In the genomic region with DNA sequence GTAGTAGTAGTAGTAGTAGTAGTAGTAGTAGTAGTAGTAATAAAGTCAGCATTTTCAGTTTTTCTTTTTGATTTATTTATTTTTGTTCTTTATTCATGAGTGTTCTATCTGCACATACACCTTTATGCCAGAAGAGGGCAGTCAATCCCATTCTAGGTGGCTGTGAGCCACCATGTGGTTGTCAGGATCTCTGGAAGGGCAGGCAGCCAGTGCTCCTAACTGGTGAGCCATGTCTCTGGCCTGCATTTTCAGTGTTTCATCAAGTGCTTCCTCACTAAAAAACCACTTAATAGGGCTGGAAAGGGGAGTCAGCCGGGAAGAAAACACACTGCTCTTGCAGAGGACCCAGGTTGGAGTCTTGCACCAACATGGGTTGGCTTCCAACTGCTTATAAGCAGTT, we compare ENCODE assay signal across 7 mouse cellular contexts. TPM values are rescaled to one million over a fixed set of nuclear protein-coding genes. Genes with fewer than 3 reads are reported as not detected.
DNase-seq lines count a peak whose midpoint lies in the region; ATAC-seq and TF ChIP-seq lines count a peak whose summit lies in the region.

No protein-coding gene starts in this region.

- peak; percentile 78 for DNase-seq in CD4-positive, CD25-positive, alpha-beta regulatory T cell, adult 2 months (ENCODE audit: low read depth, low spot score)
- DNase-seq in MEL-GATA-1-ER (ENCODE audit: extremely low read depth, low read depth) = peak; percentile 66
- DNase-seq in cerebellum, postnatal 10 days = peak; percentile 84 to 87
- peak; percentile 76 for DNase-seq in gastrocnemius, postnatal 10 days
- DNase-seq in kidney, adult 9 months = peak; percentile 79
- peak; percentile 48 for DNase-seq in liver, postnatal 0 days
- peak; percentile 75 for DNase-seq in retina, embryonic 14.5 days (ENCODE audit: low spot score)

- H3K9ac ChIP-seq in liver, postnatal 0 days (replicated peaks) = no peak overlapping the region; the same call in 1 of the 2 replicates

- 0 out of 2 replicates have a peak, but pooled peaks cover 2% of the 10 kb centered on the region for H3K36me3 ChIP-seq in liver, postnatal 0 days (replicated peaks; ENCODE audit: insufficient read depth, low read length)

- peak; percentile 86 for TF ChIP-seq CTCF in liver, postnatal 0 days (IDR thresholded peaks at IDR 0.05; ENCODE audit: low read depth)

- ATAC-seq in liver, postnatal 0 days = peak; percentile 69

- no peak overlapping the region for H3K4me3 ChIP-seq in liver, postnatal 0 days (ENCODE audit: low read depth, low read length)

- H3K27ac ChIP-seq in liver, postnatal 0 days (ENCODE audit: low read depth) = no peak overlapping the region

- no peaks in the 10 kb centered on the region for H3K9me3 ChIP-seq in liver, postnatal 0 days (ENCODE audit: low read length)

- no peaks in the 10 kb centered on the region for H3K4me1 ChIP-seq in liver, postnatal 0 days (ENCODE audit: insufficient read depth)

- no peak overlapping the region for H3K4me2 ChIP-seq in liver, postnatal 0 days (ENCODE audit: low read depth, low read length)

- H3K27me3 ChIP-seq in liver, postnatal 0 days (ENCODE audit: insufficient read depth, low read length) = no peaks in the 10 kb centered on the region

- 24% methylated on average over 1 of the region's 1 CpGs for WGBS in liver, postnatal 0 days (ENCODE audit: insufficient replicate concordance)

- TF ChIP-seq EP300 in liver, postnatal 0 days (IDR thresholded peaks at IDR 0.05; ENCODE audit: low read depth) = no peak

RNA-seq across cellular contexts. Expression of a gene that starts 10.9 kb away (rescaled TPM):
- 10 to 100 TPM; 48.9 to 50.5 TPM for total RNA-seq in gastrocnemius, postnatal 10 days (2021)
- 17.0 and 17.1 TPM in 2 replicates for polyA plus RNA-seq in liver, postnatal 0 days (2015; fragmentation: Nextera tagmentation; extraction: Ambion mirVana)

RNA-seq across cellular contexts. Expression of a gene that starts 11.0 kb away (rescaled TPM):
- 1 to 10 TPM; 5.5 to 7.3 TPM for total RNA-seq in gastrocnemius, postnatal 10 days (2021)
- polyA plus RNA-seq in liver, postnatal 0 days (2015; fragmentation: Nextera tagmentation; extraction: Ambion mirVana) = 63.0 and 63.4 TPM in 2 replicates

RNA-seq across cellular contexts. Expression of a gene that starts 36.8 kb away (rescaled TPM):
- total RNA-seq in gastrocnemius, postnatal 10 days (2021) = 10 to 100 TPM; 38.3 to 41.6 TPM
- polyA plus RNA-seq in liver, postnatal 0 days (2015; fragmentation: Nextera tagmentation; extraction: Ambion mirVana) = 40.4 and 48.8 TPM in 2 replicates
